Mouse (Mus musculus) kidney, embryonic 14.5 days (tissue): Measurements from ENCODE around the gene Uchl5. TPM values are rescaled to one million over a fixed set of nuclear protein-coding genes. Genes with fewer than 3 reads are reported as not detected.

Source experiments
- polyA plus RNA-seq: library from polyadenylated mRNA; unstranded; fragments of >200 nt; fragmentation: Nextera tagmentation; extraction: Ambion mirVana; gene quantifications from 2 replicates; pipeline ENCODE4 v1.2.1, GENCODE M21; 2014

The Uchl5 gene
- polyA plus RNA-seq, 1 experiment from 2014 or later: 87.0 TPM

Other genes starting within 250 kb of the Uchl5 start
- gene B3galt2, start 136.6 kb upstream of the Uchl5 start, polyA plus RNA-seq: 0.47 and 0.64 TPM in 2 replicates
- 27.3 and 28.7 TPM in 2 replicates for gene Cdc73, start 74.4 kb upstream of the Uchl5 start, polyA plus RNA-seq
- 74.9 and 76.5 TPM in 2 replicates for gene Glrx2, start 60.9 kb upstream of the Uchl5 start, polyA plus RNA-seq
- 11.3 and 17.4 TPM in 2 replicates for gene Trove2, start 204 bp upstream of the Uchl5 start, polyA plus RNA-seq
- 26.3 and 31.5 TPM in 2 replicates for gene Rgs2, start 226.9 kb downstream of the Uchl5 start, polyA plus RNA-seq